Mouse (Mus musculus) erythroid progenitor cell, adult 5-6 weeks (primary cell): Measurements from ENCODE around the gene Rbm42. TPM values are rescaled to one million over a fixed set of nuclear protein-coding genes. Genes with fewer than 3 reads are reported as not detected.

Experiments
- ATAC-seq: replicated peaks from 2 replicates; pipeline ENCODE4 v1.8.0; 2016; ENCODE audit warnings: moderate number of reproducible peaks, mild to moderate bottlenecking, moderate TSS enrichment, inconsistent platforms; ENCODE audit not compliant: poor library complexity, low FRiP score, severe bottlenecking
- total RNA-seq, 2 experiments: library from RNA; stranded (forward) in 1 of 2; stranded (reverse) in 1 of 2; fragments of 150-400 nt in 1 of 2; fragments of 186-747, 209-891 nt in 1 of 2; gene quantifications; 2 replicates each; pipeline versions ENCODE4 v1.2.3 to v1.2.4; 2015 to 2017; ENCODE audit warnings: low replicate concordance in 2 of 2

Gene Rbm42
- total RNA-seq (2015; ENCODE audit: low replicate concordance) (35.0 and 44.9 TPM in 2 replicates), total RNA-seq (2017; ENCODE audit: low replicate concordance) (11.4 and 26.3 TPM in 2 replicates)

DNA sequence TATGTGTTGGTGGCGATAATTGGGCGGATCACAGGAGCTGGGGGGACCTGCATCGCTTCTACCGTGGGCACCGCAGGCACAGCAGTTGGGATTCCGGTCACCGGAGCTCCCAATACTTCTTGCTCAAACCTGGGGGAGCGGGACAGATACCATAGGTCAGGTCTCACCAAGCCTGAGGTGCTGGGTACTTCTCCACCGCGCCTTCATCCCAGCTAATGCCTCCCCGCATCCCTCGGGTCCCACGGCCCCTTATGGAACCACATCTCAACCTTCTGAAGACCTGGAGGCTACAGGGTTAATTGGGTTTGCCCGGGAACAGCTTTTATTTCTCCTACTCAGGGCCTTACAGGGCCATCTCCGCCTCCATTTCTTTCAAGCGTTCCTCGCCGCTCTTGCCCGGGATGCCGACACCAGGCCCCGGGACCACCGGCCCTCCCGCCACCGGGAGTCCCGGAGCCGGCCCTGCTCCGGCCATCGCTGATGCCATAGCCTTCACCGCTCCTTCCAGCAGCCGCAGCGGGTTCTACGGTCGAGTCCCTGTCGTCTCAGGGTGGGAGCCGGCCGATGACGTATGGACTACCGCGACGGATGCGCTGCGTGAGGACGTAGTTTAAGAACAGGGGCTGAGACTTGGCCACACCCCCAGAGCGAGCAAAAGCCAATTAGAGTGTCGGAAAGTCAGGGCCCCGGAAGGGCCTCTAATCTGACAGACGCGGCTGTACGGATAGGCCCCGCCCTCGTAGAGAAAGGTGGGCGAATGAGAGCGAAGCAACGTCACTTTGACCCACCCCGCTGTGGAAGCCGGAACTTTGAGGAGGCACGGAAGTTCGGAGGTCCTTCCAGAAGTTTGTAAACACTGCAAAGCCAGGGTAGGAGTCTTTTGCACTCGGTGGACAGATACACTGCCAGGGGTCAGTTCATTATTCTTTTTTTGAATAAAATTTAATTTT is at the start of gene Rbm42:
TSS of gene Rbm42 (minus strand) at position 727 of the 950 bp plus-strand sequence.
- peak; percentile 99 for ATAC-seq

DNA sequence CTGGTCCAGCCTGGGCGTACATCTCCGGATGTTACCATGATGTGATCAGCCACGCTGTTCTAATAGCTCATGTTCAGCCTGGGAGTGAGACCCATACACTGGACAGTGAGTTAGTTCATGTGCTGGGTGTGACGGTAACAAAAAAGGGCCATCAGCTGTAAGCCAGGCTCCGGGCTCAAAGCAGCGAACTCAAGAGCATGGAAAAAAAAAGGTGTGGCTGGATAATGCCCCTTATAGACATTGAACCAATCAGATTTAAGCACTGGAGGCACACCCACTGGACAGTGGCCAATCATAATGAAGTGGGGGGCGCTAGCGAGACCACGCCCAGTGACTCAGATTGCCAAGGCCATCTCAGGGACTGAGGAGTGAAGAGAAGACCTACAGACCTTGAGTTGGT is 48.5 kb upstream of the Rbm42 start, which contains the start of gene 2200002J24Rik:
TSS of gene 2200002J24Rik (plus strand) at position 338 of the 400 bp plus-strand sequence.
- 0 out of 2 replicates have a peak, but pooled peaks have one; percentile 30 for ATAC-seq

DNA sequence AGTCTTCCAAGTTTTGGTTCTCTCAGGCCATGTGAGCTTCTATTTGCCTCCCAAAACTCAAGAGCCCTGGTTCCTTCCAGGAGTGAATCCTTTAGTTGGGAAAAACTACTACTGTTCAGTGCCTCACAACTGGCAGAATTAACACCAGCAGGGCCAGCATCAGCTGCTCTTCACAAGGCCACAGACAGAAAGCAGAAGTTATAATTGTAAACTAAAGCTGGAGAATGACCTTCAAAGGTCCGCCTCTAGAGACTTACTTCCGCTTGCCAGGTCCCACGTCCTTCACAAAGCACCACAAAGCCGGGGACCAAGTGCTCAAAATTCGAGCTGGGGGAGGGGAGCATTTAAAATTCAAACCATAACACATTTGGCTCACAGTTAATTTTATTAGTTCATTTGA is 48.0 kb upstream of the Rbm42 start:
- ATAC-seq = no peak

DNA sequence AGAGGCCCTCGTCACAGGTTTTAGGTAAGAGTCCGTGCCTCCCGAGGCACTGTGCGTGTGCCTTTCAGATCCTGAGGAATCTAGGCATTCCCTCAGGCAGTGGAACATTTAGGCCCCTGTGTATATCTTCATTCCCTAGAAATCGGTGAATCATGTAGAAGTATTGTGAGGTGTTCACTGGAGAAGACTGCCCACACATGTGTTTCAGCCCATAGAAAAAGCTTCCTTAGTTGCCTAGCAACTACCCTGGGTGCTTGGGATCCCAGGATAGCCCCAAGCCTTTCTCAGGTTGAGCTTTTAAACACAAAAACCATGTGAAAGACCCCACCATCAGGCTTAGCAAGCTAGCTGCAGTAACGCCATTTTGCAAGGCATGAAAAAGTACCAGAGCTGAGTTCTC is 38.2 kb upstream of the Rbm42 start:
- ATAC-seq = no peak

DNA sequence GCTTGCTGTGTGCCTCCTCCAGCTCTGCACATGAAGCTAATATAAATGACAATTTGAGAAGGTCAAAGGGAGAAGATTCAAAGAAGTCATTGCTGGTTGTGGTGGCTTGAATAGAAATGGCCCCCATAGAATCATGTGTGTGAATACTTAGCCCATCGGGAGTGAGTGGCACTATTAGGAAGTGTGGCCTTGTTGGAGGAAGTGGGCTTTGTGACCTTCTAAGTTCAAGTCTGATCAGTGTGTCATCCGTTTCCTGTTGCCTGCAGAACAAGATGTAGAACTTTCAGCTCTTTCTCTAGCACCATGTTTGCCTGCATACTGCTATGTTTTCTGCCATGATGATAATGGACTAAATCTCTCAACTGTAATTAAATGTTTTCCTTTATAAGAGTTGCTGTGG is 33.3 kb upstream of the Rbm42 start:
- no peak for ATAC-seq

DNA sequence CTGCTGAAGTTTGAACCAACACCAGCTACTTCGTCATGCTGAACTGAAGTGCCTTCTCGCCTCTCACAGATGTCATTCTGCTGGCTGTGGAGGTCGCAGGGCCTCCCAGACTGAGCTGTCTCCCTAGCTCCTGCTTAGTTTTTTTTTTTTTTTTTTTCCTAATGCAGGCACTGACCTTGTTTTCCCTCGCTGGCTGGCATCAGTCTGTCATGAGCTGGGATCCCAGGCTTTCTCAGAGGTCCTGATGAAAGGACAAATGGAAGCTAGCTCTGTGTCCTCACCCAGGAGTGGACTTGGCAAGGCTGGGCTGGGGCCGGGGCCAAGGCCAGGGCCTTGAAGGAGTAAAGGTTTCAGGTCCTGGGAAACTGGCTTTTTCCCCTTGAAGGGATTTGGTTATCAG is 31.8 kb upstream of the Rbm42 start:
- no peak for ATAC-seq

DNA sequence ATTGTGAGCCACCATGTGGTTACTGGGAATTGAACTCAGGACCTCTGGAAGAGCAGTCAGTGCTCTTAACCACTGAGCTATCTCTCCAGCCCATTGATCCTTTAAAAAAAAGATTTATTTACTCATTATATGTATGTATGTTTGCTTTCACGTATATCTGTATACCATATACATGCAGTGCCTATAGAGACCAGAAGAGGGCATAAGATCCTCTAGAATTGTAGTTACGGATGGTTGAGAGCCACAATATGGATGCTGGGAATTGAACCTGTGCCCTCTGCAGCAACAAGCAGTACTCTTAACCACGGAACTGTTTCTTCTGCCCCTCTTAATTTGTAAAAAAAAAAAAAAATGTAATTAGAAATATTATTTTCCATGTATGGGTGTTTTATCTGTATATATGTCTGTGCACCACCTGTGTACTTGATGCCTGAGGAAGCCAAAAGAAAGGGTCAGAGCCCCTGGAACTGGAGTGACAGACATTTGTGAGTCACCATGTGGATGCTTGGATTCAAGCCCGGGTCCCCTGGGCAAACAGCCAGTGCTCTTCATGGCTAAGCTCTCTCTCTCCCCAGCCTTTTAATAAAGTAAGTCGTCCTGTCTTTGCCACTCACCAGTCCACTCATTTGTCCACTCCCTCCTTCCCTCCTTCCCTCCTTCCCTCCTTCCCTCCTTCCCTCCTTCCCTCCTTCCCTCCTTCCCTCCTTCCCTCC is 28.3 kb upstream of the Rbm42 start:
- no peak for ATAC-seq

DNA sequence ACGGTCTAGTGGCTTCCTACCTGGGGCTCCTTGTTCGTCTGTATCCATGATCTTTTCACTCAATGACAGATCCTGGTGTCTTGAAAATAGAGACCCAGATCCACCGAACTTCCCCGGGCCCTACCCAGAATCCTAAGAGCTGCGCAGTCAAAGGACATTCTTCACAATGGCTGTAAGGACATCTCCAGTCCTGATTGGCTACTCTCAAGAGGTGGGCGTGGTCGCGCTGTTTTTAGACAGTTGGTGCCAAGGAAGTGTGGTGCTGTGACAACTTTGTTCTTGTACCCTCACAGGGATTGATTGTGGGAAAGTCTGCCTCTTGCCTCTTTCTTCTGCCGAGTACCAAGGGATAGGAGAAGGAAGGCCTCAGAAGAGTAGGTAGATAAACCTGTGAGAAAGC is 21.4 kb upstream of the Rbm42 start, which contains the start of gene Pmis2:
TSS of gene Pmis2 (minus strand) at position 126 of the 400 bp plus-strand sequence.
- ATAC-seq = no peak

DNA sequence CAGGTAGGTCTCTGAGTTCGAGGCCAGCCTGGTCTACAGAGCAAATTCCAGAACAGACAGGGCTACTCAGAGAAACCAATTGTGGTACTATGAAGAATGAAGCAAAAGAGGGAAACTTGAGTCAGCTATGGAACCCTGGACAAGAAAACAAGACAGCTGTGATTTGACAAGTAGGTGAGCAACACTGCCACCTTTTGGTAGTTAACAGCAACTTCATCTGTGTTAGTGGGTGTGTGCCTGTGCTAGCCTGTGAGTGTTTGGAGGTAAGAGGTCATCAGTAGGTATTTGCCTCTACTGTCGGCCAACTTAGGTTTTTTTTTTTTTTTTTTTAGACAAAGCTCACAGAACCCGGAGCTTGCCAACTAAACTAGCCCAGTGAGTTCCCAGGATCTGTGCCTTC is 19.1 kb upstream of the Rbm42 start:
- ATAC-seq = 0 out of 2 replicates have a peak, but pooled peaks have one; percentile 55

DNA sequence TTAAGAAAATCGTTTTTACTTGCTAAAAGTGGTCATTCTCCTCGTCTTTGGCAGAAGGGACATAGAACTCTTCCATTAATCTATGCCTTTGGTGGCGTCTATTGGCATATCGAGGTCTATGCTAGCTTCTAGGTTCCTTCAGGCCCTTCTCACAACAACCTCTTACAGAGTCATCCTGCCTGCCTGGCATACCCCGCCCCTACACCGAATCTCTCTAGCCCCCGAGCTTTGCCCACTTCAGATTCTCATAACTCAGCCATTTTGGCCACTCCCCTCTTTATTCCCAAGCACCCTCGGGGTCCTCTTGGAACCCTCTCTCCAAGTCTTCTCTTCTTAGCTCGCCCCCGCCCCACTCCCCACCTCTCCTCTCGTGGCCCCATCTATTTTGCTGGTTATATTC is 15.2 kb upstream of the Rbm42 start:
- peak; percentile 37; the same call in 1 of the 2 replicates for ATAC-seq

DNA sequence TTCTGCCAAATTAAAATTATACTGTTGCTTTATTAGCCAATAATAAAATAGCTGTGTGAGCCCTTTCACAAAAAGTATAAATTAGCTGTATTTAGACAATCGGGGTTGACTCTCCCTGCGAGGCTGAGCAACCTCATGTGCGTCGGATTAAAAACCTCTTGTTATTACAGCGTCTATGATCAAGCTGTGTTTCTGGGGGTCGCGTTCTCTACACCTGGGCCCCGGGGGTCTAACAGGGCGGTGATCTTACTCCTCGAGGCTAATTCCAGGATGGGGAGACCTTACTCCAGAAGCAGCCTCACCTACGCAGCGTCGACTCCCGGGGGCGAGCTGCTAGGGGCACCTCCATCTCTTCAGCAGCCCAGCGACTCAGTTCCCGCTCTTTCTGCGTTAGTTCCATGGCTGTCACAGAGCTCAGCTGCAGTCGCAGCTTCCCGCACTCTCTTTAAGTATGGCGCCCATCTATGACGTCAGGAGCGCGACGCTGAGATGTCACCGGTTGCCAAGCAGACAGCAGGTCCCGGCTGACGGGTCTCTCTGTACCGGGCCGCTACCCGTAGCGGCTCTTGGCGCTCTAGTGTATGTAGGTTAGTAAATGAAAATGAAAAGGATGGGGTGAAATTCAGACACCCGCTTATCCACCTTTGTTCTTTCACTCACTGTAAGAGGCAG is 14.5 kb upstream of the Rbm42 start, which contains the start of gene Haus5:
TSS of gene Haus5 (minus strand) at position 466 of the 672 bp plus-strand sequence.
- ATAC-seq = peak; percentile 99

DNA sequence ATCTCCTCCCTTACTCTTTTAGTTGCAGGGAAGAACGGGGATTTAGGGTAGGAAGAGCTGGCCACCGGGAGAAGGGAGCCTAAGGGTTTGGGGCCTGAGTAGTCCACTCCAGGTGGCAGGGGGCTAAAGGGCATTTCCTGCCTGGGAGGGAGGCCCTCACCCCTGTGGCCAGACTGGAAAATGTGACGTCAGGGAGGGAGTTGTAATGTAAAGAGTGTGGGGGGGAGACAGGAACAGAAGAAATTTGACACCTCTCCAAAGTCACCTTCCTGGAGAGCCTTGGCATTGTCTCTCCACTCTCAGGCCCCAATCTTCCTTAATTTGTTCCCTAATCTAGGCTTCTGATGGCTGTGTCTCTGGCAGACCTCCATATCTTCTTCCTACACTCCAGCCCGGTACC is 11.0 kb downstream of the Rbm42 start:
- ATAC-seq = no peak

DNA sequence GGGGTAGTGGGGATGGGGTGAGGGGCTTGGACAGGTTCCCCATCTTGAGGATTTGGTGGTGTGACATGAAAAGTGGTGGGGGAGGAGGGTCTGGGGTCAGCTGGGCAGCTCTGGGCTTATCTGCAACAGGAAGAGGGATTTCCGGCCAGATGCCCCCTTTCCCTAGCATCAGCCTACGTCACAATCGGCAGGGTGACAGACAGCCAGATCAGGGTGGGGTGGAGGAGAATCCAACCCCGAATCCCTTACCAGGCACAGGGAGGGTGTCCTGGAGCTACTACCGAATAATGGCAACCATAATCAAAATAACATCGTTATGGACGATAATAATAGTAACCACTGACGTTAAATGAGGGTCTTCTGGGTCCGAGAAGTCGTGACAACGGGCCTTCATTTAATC is 13.7 kb downstream of the Rbm42 start:
- ATAC-seq = no peak

DNA sequence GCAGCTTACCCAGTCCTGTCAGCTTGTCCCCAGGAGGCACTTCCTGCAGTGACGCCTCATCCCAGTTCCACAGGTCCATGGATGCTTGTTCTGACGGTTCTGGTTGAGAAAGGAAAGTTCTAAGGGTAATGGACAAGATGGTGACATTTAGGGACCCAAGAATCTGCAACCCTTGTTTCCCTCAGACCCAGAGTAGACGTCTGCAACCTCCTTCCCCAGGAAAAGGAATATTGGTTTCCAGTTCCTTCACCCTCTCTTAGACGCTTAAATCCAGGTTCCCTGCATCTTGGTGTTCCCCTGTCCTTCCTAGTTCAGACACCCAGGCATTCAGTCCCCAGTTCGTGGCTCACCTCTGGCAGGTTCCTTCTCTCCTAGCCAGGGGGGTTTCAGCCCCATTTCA is 14.4 kb downstream of the Rbm42 start, which contains the start of gene Etv2:
TSS of gene Etv2 (minus strand) at position 101 of the 400 bp plus-strand sequence.
- ATAC-seq = no peak

DNA sequence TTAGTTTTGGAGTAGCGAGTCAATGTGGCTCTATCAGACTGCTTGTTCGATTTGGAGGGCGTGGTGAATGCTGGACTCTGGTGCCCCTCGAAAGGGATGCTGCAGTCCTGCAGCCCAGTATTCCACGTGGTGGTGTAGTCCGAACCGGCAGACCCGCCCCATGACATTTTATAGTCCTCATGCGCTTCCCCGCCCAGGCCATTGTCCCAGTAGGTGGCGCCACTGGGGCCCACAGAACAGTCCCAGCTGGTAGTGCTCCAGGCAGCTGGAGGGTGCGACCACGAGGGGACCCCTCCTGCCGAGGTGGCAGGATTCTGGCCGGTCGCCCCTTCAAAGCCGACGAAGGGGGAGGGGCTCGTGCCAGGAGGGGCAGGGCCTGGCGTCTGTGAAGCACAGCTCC is 15.5 kb downstream of the Rbm42 start:
- ATAC-seq = peak; percentile 67

DNA sequence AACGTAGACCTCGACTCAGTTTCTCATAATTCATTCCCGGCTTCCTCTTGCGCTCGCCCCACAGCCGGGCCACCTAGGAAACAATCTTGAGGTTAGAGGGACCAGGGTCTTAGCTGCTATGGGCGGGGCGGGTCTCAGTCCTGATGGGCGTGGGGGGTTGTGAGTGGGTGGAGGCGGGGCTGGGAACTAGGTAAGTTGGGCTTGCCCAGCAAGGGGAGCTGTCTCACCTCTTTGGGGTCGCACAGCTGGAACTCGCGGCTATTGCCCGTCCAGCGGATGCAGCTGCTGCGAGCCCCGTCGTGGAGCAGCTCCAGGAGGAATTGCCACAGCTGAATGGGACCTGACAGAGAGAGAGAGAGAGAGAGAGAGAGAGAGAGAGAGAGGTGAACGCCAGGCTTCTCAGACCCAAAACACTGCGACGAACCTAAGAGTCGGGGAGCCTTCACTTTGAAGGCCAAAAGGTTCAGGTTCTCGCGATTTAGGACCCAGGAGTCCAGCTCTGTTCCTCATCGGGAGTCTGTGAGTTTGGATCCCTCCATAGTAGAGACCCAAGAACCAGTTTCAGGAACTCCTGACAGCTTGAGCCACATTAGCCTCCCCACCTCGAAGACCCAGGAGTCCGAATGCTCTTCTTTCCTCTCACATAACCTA is 16.2 kb downstream of the Rbm42 start:
- ATAC-seq = no peak

DNA sequence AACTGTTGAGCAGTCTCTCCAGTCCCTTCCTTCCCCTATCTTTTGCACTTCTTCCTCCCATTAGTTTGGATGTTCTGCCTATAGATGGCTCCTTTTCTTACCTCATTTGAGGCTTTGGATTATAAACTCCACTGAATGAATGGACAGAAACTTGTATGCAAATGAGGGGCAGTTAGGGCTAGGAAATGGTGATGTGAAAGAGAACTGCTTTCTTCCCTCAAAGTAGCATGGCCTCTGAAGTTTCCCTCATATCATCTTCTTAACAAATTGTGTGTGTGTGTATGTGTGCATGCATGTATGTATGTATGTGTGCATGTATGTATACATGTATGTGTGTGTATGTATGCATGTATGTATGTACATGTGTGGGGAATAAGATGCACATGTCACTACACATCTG is 21.1 kb downstream of the Rbm42 start:
- ATAC-seq = no peak

DNA sequence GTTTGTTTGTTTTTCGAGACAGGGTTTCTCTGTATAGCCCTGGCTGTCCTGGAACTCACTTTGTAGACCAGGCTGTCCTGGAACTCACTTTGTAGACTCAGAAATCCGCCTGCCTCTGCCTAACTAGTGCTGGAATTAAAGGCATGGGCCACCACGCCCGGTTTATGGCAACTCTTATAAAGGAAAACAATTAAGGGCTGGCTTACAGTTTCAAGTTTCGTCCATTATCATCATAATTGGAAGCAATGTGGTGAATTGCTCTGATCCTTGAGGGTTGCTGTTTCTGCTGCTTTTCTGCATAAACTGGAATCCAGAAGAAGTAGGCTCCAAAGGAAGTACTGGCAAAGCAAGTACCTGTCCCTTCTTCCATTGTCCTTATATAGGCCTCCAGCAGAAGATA is 23.5 kb downstream of the Rbm42 start:
- ATAC-seq = no peak
